Mouse (Mus musculus): Measurements from ENCODE around the gene Psma7. TPM values are rescaled to one million over a fixed set of nuclear protein-coding genes. Genes with fewer than 3 reads are reported as not detected.
A peak's percentile ranks its signal among the peaks of the same experiment; 100 is the strongest.

Gene Psma7
- 856 and 905 TPM in 2 replicates for polyA plus RNA-seq (2016; fragmentation: Nextera tagmentation; extraction: Ambion mirVana)

DNA sequence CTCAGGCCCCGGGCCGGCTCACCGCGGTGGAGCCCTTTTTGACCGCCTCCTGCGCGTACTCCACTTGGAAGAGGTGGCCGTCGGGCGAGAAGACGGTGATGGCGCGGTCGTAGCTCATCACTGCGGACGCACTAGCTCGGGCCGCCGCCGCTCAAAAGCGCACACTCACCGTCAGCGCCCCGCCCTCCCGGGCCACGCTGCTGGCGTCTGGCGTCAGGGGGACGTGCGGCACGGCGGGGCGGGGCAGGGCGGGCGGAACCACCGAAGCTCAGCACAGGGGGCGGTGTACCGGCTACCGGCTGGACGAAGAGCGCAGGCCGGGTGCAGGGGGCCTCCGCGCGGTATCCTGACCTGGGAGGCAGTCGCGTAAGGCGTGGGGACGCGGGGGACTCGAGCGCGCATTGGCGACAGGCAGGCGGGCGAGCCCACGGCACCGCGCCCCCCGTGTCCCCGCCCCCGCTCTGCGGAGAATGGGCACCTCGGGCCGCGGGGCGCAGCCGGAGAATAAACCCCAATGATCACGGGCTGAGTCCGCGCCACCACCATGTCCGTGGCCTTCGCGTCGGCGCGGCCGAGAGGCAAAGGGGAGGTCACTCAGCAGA, at the start of gene Psma7, which contains the start of gene Ss18l1:
Gene Psma7 (minus strand): TSS at position 178 of the 602 bp plus-strand sequence.
Gene Ss18l1 (plus strand): TSS at position 254 of the 602 bp plus-strand sequence.
- under 1% methylated on average over 78 of the region's 78 CpGs for WGBS
- peak within 1 kb of the TSS; percentile 98 for H3K27ac ChIP-seq
- peaks cover 48% of the 10 kb centered on the region for H3K4me1 ChIP-seq
- H3K36me3 ChIP-seq (replicated peaks) = peaks cover 50% of the 10 kb centered on the region
- DNase-seq (ENCODE audit: extremely low spot score, low spot score) = peak; percentile 89
- no peaks in the 10 kb centered on the region for H3K9me3 ChIP-seq
- H3K4me3 ChIP-seq = peak within 1 kb of the TSS; percentile 100
- no peaks in the 10 kb centered on the region for H3K27me3 ChIP-seq (ENCODE audit: poor library complexity, severe bottlenecking)

DNA sequence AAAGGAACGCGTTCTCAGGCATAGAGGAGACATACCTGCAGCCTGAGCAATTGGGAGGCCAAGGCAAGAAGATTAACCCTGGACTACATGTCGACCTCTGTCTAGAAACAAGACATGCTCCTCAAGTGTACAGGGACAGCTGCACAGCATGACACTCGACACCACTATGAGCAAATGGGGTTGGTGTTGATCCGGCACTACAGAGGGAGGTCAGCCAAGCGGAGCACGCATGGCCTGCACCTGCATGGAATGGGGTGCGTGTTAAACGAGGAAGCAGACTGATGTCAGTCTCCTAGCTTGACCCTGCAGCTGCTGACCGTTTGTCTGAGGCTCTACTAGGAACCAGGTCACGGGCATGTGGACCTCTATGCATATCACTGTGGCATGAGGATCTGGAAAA, 48.1 kb upstream of the Psma7 start:
- no peak overlapping the region for H3K4me3 ChIP-seq
- H3K4me1 ChIP-seq = peaks cover 14% of the 10 kb centered on the region
- WGBS = 73% methylated on average over 11 of the region's 11 CpGs
- no peaks in the 10 kb centered on the region for H3K27me3 ChIP-seq (ENCODE audit: poor library complexity, severe bottlenecking)
- H3K27ac ChIP-seq = no peak overlapping the region
- H3K36me3 ChIP-seq (replicated peaks) = peaks cover 22% of the 10 kb centered on the region
- no peak for DNase-seq (ENCODE audit: extremely low spot score, low spot score)
- no peaks in the 10 kb centered on the region for H3K9me3 ChIP-seq

DNA sequence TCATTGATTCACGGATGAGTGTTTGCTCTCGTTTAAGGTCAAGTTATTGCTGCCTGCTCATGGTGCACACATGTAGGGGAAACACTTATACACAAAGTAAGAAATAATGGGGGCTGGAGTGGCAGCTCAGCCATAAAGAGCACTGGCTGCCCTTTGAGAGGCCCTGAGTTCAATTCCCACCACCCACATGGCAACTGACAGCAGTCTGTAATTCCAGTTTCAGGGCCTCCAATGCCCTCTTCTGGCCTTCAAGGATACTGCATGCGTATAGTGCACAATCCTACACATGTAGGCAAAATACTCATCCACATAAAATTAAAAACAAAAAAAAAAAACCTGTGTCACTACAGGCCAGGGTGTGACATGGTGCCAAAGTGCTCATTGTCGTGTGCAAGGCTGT, 45.2 kb upstream of the Psma7 start:
- H3K27ac ChIP-seq = no peak overlapping the region
- H3K36me3 ChIP-seq (replicated peaks) = peaks cover 43% of the 10 kb centered on the region
- WGBS = 89% methylated on average over 4 of the region's 4 CpGs
- peaks cover 22% of the 10 kb centered on the region for H3K4me1 ChIP-seq
- H3K9me3 ChIP-seq = no peaks in the 10 kb centered on the region
- no peak for DNase-seq (ENCODE audit: extremely low spot score, low spot score)
- H3K27me3 ChIP-seq (ENCODE audit: poor library complexity, severe bottlenecking) = no peaks in the 10 kb centered on the region
- H3K4me3 ChIP-seq = no peak overlapping the region

DNA sequence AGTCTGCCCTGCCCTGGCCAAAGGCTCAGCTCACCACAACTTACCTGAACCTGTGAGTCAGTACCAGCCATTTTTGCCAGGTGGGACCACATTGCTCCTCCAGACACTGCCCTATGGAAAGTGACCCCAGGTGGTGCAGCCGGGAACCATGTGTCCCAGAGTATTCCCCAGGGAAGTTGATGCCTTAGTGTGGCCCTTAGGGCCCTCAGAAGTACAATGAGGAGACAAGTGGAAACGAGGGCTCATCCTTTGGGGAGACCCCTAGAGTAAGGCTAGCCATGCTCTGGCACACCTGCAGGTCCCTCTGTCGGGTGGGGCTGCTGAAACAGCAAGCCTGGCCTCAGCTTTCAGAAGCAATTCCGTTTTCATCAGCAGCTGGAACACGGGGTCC, 44.4 kb upstream of the Psma7 start:
- Histone ChIP-seq H3K4me1 (peaks cover 22% of the 10 kb centered on the region), H3K27me3 (ENCODE audit: poor library complexity, severe bottlenecking) (no peaks in the 10 kb centered on the region), H3K9me3 (no peaks in the 10 kb centered on the region), H3K4me3 (no peak overlapping the region), H3K27ac (no peak overlapping the region), H3K36me3 (replicated peaks) (peaks cover 51% of the 10 kb centered on the region)
- 86% methylated on average over 5 of the region's 5 CpGs for WGBS
- no peak for DNase-seq (ENCODE audit: extremely low spot score, low spot score)

DNA sequence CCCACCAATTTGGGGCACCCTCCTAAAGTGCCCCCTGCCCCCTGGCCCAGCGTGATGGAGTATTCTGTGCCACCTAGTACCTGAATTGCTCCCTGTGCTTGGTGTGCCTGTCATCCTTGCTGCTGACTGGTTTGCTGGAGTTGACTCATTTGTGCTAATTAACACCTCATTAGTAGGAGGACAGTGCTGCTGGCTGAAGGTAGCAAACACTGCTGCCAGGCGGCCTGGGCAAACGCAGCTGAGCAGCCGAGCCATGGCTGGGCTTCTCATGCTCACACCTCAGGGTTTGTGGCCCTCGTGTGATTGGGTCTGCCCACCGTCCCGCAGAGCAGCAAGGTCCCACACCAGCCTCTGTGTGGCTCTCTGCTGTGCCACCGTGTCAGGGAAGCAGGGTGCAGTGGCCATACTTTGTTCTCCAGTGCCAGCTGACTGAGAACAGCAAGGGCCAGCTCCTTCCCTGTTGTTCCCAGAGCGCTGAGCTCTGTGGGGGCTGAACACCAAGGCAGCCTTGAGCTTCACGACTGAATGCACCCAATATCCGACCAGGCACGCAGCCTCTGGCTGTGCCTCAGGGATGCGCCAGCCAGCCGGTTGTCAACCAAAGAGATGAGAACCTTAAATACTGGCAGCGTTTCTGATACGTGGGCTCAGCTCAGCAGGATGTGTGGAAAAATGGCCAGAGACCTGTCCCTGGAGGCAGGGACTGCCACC, 43.8 kb upstream of the Psma7 start:
- H3K9me3 ChIP-seq = no peaks in the 10 kb centered on the region
- H3K27ac ChIP-seq = no peak overlapping the region
- DNase-seq (ENCODE audit: extremely low spot score, low spot score) = no peak
- 84% methylated on average over 16 of the region's 16 CpGs for WGBS
- H3K4me1 ChIP-seq = peaks cover 22% of the 10 kb centered on the region
- peaks cover 53% of the 10 kb centered on the region for H3K36me3 ChIP-seq (replicated peaks)
- H3K27me3 ChIP-seq (ENCODE audit: poor library complexity, severe bottlenecking) = no peaks in the 10 kb centered on the region
- no peak overlapping the region for H3K4me3 ChIP-seq

DNA sequence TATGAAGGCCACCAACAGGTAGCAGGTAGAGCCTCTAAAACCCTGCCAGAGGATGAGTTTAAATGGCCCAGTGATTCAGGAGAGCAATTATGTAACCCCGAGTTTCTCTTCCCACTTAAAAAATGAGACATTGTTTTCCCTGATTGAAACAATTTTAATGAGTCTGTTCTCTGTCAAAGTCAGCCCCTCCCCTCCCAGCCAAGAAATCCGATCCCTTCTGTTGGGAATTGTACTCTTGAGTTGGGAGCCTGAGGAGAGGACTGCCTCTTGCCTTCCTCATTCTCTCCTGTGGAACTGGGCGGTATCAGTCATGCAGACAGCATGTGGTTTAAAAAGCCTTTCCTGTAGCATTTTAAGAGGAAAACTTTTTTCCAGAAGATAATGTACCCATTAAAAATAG, 42.3 kb upstream of the Psma7 start:
- WGBS = 53% methylated on average over 3 of the region's 3 CpGs
- Histone ChIP-seq H3K4me3 (no peak overlapping the region), H3K27me3 (ENCODE audit: poor library complexity, severe bottlenecking) (no peaks in the 10 kb centered on the region), H3K36me3 (replicated peaks) (peaks cover 59% of the 10 kb centered on the region), H3K27ac (no peak overlapping the region), H3K4me1 (peaks cover 22% of the 10 kb centered on the region), H3K9me3 (no peaks in the 10 kb centered on the region)
- DNase-seq (ENCODE audit: extremely low spot score, low spot score) = no peak

DNA sequence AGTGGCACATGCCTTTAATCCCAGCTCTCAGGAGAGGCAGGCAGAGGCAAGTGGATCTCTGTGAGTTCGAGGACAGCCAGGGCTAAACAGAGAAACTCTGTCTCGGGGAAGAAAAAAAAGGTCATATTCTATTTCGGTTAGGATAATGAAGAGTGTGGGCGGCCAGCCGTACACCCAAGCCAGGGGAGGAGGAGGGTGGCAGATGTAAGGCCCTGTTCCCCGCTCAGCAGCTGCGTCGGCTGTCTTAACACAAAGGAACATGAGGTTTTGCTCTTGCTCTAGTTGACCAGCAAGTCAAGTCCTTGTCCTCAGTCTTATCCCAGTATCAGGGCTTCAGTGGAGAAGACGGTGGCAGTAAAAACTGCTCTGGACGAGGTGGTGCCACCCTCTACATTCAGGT, 40.8 kb upstream of the Psma7 start:
- 92% methylated on average over 10 of the region's 10 CpGs for WGBS

DNA sequence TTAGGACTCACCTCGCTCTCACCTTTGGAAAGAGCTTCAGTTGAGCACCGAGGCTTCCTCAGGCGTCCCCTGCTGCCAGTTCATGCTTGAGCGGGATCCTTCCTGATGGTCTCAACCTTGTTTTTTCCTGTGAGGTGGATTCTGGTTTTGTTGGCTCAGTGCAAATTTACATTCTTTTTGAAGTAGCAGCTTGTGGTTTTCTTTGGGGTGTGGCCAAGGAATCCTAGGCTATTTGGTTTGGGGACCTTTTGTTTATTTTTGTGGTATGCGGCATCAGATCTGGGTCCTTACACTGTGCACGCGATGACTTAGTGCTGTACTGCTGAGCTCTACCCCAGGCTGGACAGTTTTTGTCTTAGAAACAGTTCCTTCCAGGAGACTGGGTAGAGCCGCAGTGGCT, 38.4 kb upstream of the Psma7 start:
- H3K36me3 ChIP-seq (replicated peaks) = peaks cover 68% of the 10 kb centered on the region
- WGBS = 95% methylated on average over 8 of the region's 8 CpGs
- no peak overlapping the region for H3K27ac ChIP-seq
- H3K4me3 ChIP-seq = no peak overlapping the region
- no peaks in the 10 kb centered on the region for H3K9me3 ChIP-seq
- H3K27me3 ChIP-seq (ENCODE audit: poor library complexity, severe bottlenecking) = no peaks in the 10 kb centered on the region
- H3K4me1 ChIP-seq = peaks cover 11% of the 10 kb centered on the region
- no peak for DNase-seq (ENCODE audit: extremely low spot score, low spot score)

More for the DNA sequence above, 40.8 kb upstream of the Psma7 start:
- H3K36me3 ChIP-seq (replicated peaks) = peaks cover 74% of the 10 kb centered on the region
- H3K4me3 ChIP-seq = no peak overlapping the region
- no peaks in the 10 kb centered on the region for H3K9me3 ChIP-seq
- DNase-seq (ENCODE audit: extremely low spot score, low spot score) = no peak
- no peak overlapping the region for H3K27ac ChIP-seq
- H3K27me3 ChIP-seq (ENCODE audit: poor library complexity, severe bottlenecking) = no peaks in the 10 kb centered on the region
- H3K4me1 ChIP-seq = peaks cover 16% of the 10 kb centered on the region

DNA sequence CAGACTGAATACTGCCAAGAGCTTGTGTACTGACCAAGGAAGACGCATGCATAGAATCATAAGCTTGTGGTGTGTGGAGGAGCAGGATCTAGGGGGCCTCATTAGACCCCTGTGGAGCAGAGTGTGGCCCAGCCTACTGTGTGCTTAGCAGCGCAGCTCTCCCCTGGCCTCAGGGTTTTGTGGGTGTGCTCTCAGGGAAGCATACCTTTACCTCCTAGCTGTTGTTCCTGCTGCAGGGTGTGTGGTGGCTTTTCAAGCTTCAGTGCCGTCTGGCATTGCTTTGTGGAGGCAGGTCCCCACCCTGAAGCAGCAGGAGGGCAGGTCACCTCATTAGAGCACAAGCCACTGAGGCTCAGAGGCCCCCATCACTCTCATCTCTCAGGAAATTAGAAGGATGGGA, 35.4 kb upstream of the Psma7 start:
- peaks cover 50% of the 10 kb centered on the region for H3K36me3 ChIP-seq (replicated peaks)
- no peak for DNase-seq (ENCODE audit: extremely low spot score, low spot score)
- no peak overlapping the region for H3K27ac ChIP-seq
- H3K27me3 ChIP-seq (ENCODE audit: poor library complexity, severe bottlenecking) = no peaks in the 10 kb centered on the region
- WGBS = 68% methylated on average over 3 of the region's 3 CpGs
- no peaks in the 10 kb centered on the region for H3K9me3 ChIP-seq
- no peak overlapping the region for H3K4me3 ChIP-seq
- H3K4me1 ChIP-seq = no peaks in the 10 kb centered on the region

DNA sequence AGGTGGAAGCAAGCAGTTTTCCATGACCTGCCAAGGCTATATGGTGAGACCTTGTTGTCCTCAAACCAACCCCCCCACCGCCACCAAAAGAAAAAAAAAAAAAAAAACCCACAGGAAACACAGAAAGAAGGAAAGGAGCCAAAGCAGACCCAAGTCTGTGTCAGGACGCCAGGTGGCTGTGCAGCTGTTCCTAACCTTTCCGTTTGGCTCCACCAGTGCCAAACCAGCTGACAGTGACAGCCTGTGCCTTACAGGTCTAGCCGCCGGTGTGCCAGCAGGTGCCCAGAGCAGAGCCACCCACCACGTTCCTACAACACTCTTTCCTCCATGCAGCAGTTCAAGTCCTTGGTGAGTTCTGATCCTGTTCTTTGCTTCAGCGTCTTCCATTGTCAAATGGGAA, 30.7 kb upstream of the Psma7 start:
- DNase-seq (ENCODE audit: extremely low spot score, low spot score) = no peak
- H3K27ac ChIP-seq = no peak overlapping the region
- no peaks in the 10 kb centered on the region for H3K27me3 ChIP-seq (ENCODE audit: poor library complexity, severe bottlenecking)
- WGBS = 88% methylated on average over 7 of the region's 7 CpGs
- no peaks in the 10 kb centered on the region for H3K9me3 ChIP-seq
- H3K4me1 ChIP-seq = peaks cover 22% of the 10 kb centered on the region
- H3K36me3 ChIP-seq (replicated peaks) = peaks cover 35% of the 10 kb centered on the region
- no peak overlapping the region for H3K4me3 ChIP-seq

DNA sequence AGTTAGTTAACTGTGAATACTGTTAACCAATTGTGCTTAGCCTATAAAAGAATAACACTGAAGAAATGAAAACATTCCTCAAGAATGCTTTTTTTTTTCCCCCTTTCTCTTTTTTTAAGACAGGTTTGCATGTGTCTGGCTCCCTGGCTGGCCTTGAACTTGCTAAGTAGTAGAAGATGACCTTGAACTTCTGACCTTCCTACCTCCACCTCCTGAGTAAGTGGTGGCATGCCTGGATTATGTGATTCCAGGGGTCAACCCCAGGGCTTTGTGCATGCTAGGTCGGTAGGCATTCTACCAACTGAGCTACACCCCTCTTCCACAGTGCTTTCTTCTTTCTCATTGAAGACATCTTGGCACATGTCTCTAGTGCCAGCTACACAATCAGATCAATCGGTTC, 29.4 kb upstream of the Psma7 start:
- Histone ChIP-seq H3K27me3 (ENCODE audit: poor library complexity, severe bottlenecking) (no peaks in the 10 kb centered on the region), H3K4me3 (no peak overlapping the region), H3K9me3 (no peaks in the 10 kb centered on the region), H3K27ac (no peak overlapping the region), H3K36me3 (replicated peaks) (peaks cover 34% of the 10 kb centered on the region), H3K4me1 (peaks cover 22% of the 10 kb centered on the region)
- no peak for DNase-seq (ENCODE audit: extremely low spot score, low spot score)
- 89% methylated on average over 2 of the region's 2 CpGs for WGBS

DNA sequence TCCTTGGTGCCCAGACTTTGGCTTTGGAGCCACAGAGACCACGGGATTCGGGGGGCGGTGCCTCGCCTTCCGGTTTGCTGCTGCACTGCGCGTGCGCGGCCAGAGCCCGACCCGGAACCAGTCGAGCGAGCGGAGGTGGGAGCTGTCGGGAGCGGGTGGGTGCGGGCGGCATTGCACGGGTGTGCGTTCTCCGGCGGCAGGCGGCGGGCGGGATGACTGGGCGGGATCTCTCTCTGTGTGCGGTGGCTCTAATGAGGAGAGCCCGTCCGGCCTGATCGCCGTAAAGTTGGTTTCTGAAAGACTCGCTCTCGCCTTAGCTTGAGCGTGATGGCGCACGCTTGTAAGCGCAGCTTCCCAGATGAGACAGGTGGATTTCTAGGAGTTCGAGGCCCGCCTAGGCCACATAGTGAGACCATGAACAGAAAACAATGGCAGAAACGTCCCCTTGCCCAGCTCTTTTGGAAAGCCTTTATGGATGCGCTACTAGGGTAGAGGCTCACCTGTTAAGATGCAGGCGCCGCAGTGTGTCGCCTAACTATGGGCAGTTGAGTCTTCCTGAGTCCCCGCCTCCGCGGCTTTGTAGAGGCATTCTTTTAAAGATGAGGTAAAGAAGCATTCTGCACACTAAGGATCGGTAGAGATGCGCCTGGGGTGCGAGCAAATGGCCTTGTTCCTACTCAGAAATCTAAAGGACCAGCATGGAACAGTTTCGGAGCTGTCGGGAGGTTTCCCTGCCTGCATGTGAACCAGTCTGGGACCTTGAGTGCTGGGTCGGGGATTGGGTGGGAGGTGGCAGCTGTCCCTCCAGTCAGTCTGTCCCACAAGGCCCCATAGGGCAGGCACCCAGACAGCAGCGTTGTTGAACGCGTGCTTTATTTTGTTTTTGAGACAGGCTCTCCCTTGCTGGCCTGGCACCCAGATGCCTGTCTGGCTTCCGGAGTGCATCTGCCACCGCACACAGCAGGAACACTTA, 28.5 kb upstream of the Psma7 start, which contains the start of gene Mtg2:
Gene Mtg2 (plus strand): TSS at position 108 of the 973 bp plus-strand sequence.
- H3K9me3 ChIP-seq = no peaks in the 10 kb centered on the region
- H3K4me3 ChIP-seq = peak within 1 kb of the TSS; percentile 81
- no peaks in the 10 kb centered on the region for H3K27me3 ChIP-seq (ENCODE audit: poor library complexity, severe bottlenecking)
- H3K4me1 ChIP-seq = peaks cover 22% of the 10 kb centered on the region
- DNase-seq (ENCODE audit: extremely low spot score, low spot score) = peak; percentile 95
- peaks cover 37% of the 10 kb centered on the region for H3K36me3 ChIP-seq (replicated peaks)
- peak within 1 kb of the TSS; percentile 90 for H3K27ac ChIP-seq
- WGBS = 5% methylated on average over 58 of the region's 58 CpGs

Measured in forebrain, embryonic 10.5 days (tissue).